ENCODE assay signal across 26 mouse cellular contexts in the genomic region with DNA sequence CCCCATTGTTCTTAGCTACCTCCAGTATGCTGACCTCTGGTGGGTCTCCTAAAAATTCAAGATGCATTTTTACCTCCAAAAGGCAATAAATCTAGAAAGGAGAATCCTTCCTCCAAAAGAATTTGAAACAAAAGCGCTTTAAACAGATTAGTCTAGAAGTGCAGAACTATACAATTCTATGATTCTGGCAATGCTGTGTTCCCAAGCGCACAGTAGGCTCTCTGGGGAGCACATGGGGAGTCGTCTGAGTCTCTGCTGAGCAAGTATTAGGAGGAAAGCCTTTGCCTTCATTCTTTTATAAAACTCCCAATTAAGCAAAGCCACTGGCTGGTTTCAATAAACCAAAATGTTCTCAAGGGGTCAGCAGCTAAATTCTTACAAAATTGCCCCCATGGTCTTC. TPM values are rescaled to one million over a fixed set of nuclear protein-coding genes. Genes with fewer than 3 reads are reported as not detected.
DNase-seq lines count a peak whose midpoint lies in the region; ATAC-seq and TF ChIP-seq lines count a peak whose summit lies in the region.
"Had no signal": no experiment of that assay in that cellular context is flagged by ENCODE, and none has a peak within 500 bp of the region (broad histone marks: within the 10 kb centered on the region; RNA-seq: fewer than 3 reads in every experiment).

No protein-coding gene starts in this region.

- dilution Hi-C loops in CH12.LX (cut with MboI; ENCODE audit: extremely low pct_ligation_motif_present, extremely low pct_unique_long_range_greater_than_20kb, low sequenced_read_pairs): no loop called here

- no peak for DNase-seq in midbrain, embryonic 14.5 days
- DNase-seq in CH12.LX (ENCODE audit: extremely low read depth) (no peak), MEL (ENCODE audit: low read depth, low spot score) (no peak)
- DNase-seq in frontal cortex, postnatal 10 days (ENCODE audit: low spot score in 2 of 2): no peak
- DNase-seq: adrenal gland, postnatal 14 days; cerebellum, adult 11 months; cerebellum, adult 2 months; cerebellum, adult 9-11 months; cerebellum, postnatal 25 days; gastrocnemius, postnatal 10 days; gastrocnemius, postnatal 36 days; heart, adult 2 months; heart, postnatal 14 days; heart, postnatal 4 days had no signal

- in situ Hi-C loops in CH12.LX (cut with MboI; ENCODE audit: low pct_ligation_motif_present, low pct_unique_long_range_greater_than_20kb, low sequenced_read_pairs): no loop called here

- no peak overlapping the region for H3K9ac ChIP-seq in midbrain, embryonic 13.5 days (replicated peaks)
- H3K9ac ChIP-seq in midbrain, embryonic 14.5 days (replicated peaks; ENCODE audit: low read length): no peak overlapping the region
- H3K9ac ChIP-seq in CH12.LX (ENCODE audit: insufficient read depth, low read depth) (no peak overlapping the region), MEL (ENCODE audit: control insufficient read depth, low read depth, low read length, poor library complexity, severe bottlenecking) (no peak overlapping the region)
- H3K9ac ChIP-seq in neural tube, embryonic 15.5 days (replicated peaks): no peak overlapping the region
- H3K9ac ChIP-seq: embryonic facial prominence, embryonic 13.5 days; forebrain, embryonic 12.5 days; forebrain, embryonic 15.5 days; hindbrain, embryonic 12.5 days had no signal

- no peak overlapping the region for H3K4me2 ChIP-seq in midbrain, embryonic 13.5 days (replicated peaks)
- H3K4me2 ChIP-seq in midbrain, embryonic 14.5 days (ENCODE audit: low read length): no peak overlapping the region
- H3K4me2 ChIP-seq in CH12.LX (ENCODE audit: insufficient read depth, low read depth, poor library complexity, severe bottlenecking): no peak overlapping the region
- H3K4me2 ChIP-seq in neural tube, embryonic 15.5 days: no peak overlapping the region
- H3K4me2 ChIP-seq: embryonic facial prominence, embryonic 13.5 days; forebrain, embryonic 12.5 days; forebrain, embryonic 15.5 days; heart, embryonic 13.5 days; hindbrain, embryonic 12.5 days had no signal

- H3K9me3 ChIP-seq in midbrain, embryonic 13.5 days: no peaks in the 10 kb centered on the region
- H3K9me3 ChIP-seq in midbrain, embryonic 14.5 days (ENCODE audit: control insufficient read depth, low read length): no peaks in the 10 kb centered on the region
- no peaks in the 10 kb centered on the region for H3K9me3 ChIP-seq in CH12.LX (replicated peaks; ENCODE audit: low read length)
- no peaks in the 10 kb centered on the region for H3K9me3 ChIP-seq in MEL (replicated peaks; ENCODE audit: insufficient read depth, low read length)
- no peaks in the 10 kb centered on the region; the same call in 1 of the 2 replicates for H3K9me3 ChIP-seq in neural tube, embryonic 15.5 days (replicated peaks)
- H3K9me3 ChIP-seq: embryonic facial prominence, embryonic 13.5 days; forebrain, embryonic 12.5 days; forebrain, embryonic 15.5 days; heart, embryonic 10.5 days; hindbrain, embryonic 12.5 days had no signal

- H3K4me3 ChIP-seq in midbrain, embryonic 13.5 days (replicated peaks): no peak overlapping the region
- H3K4me3 ChIP-seq in midbrain, embryonic 14.5 days (replicated peaks; ENCODE audit: low read depth, low read length): no peak overlapping the region
- H3K4me3 ChIP-seq in CH12.LX (replicated peaks in 1 of 3; ENCODE audit: low read depth in 2 of 3, low read length in 2 of 3, poor library complexity in 1 of 3) (no peak overlapping the region), MEL (ENCODE audit: control insufficient read depth in 1 of 2, insufficient read depth in 1 of 2, low read depth in 2 of 2, low read length in 2 of 2) (no peak overlapping the region)
- H3K4me3 ChIP-seq in neural tube, embryonic 15.5 days (replicated peaks): no peak overlapping the region
- H3K4me3 ChIP-seq: embryonic facial prominence, embryonic 13.5 days; erythroblast, embryonic 14.5 days; forebrain, embryonic 12.5 days; forebrain, embryonic 15.5 days; heart, adult 2 months; heart, embryonic 10.5 days; heart, embryonic 13.5 days; hindbrain, embryonic 12.5 days had no signal

- peak overlapping the region; percentile 3; the same call in 1 of the 2 replicates for H3K27ac ChIP-seq in midbrain, embryonic 13.5 days
- no peak overlapping the region for H3K27ac ChIP-seq in midbrain, embryonic 14.5 days (replicated peaks; ENCODE audit: low read depth, low read length)
- H3K27ac ChIP-seq in CH12.LX (ENCODE audit: insufficient read depth, low read depth) (no peak overlapping the region), MEL (ENCODE audit: control insufficient read depth, low read depth, low read length) (no peak overlapping the region)
- H3K27ac ChIP-seq in neural tube, embryonic 15.5 days (replicated peaks): 0 out of 2 replicates have a peak overlapping the region, but pooled peaks have one; percentile 9
- H3K27ac ChIP-seq: embryonic facial prominence, embryonic 13.5 days; forebrain, embryonic 12.5 days; forebrain, embryonic 15.5 days; heart, adult 2 months; hindbrain, embryonic 12.5 days had no signal

- 77% methylated on average over 3 of the region's 3 CpGs for WGBS in midbrain, embryonic 13.5 days
- WGBS in midbrain, embryonic 14.5 days: 75% methylated on average over 3 of the region's 3 CpGs
- 72% methylated on average over 3 of the region's 3 CpGs for WGBS in neural tube, embryonic 15.5 days

- peaks cover 5% of the 10 kb centered on the region for H3K4me1 ChIP-seq in midbrain, embryonic 13.5 days (replicated peaks)
- H3K4me1 ChIP-seq in midbrain, embryonic 14.5 days (ENCODE audit: control insufficient read depth, insufficient read depth, low read length): no peaks in the 10 kb centered on the region
- H3K4me1 ChIP-seq in CH12.LX (ENCODE audit: control insufficient read depth in 1 of 2, insufficient read depth in 2 of 2): peaks cover 0 to 19% of the 10 kb centered on the region in 2 experiments; a peak in 2 of 4 replicates
- H3K4me1 ChIP-seq in MEL (ENCODE audit: control insufficient read depth in 1 of 2, insufficient read depth in 2 of 2, low read length in 2 of 2): peaks cover 6 to 9% of the 10 kb centered on the region in 2 experiments; a peak in 3 of 4 replicates
- peaks cover 14% of the 10 kb centered on the region for H3K4me1 ChIP-seq in neural tube, embryonic 15.5 days
- H3K4me1 ChIP-seq: forebrain, embryonic 15.5 days had no signal

- TF ChIP-seq CTCF in CH12.LX (conservative IDR thresholded peaks at IDR 0.05 in 1 of 2, IDR thresholded peaks at IDR 0.05 in 1 of 2; ENCODE audit: low read depth in 2 of 2, low read length in 2 of 2): no peak
- peak in 1 of 3 experiments; percentile 5; a peak in 1 of 6 replicates for TF ChIP-seq CTCF in MEL (IDR thresholded peaks at IDR 0.05 in 2 of 3, conservative IDR thresholded peaks at IDR 0.05 in 1 of 3; ENCODE audit: control insufficient read depth in 1 of 3, insufficient read depth in 1 of 3, low read depth in 2 of 3, low read length in 3 of 3, poor library complexity in 1 of 3, severe bottlenecking in 1 of 3)

- no peaks in the 10 kb centered on the region for H3K79me2 ChIP-seq in CH12.LX (replicated peaks; ENCODE audit: control insufficient read depth, extremely low read depth, insufficient read depth, poor library complexity, severe bottlenecking)
- H3K79me2 ChIP-seq in MEL (ENCODE audit: control insufficient read depth, insufficient read depth, low read length, poor library complexity): no peaks in the 10 kb centered on the region

- no peak for ATAC-seq in midbrain, embryonic 13.5 days
- no peak for ATAC-seq in midbrain, embryonic 14.5 days (ENCODE audit: low FRiP score, low TSS enrichment)
- no peak for ATAC-seq in neural tube, embryonic 15.5 days (ENCODE audit: low FRiP score)
- ATAC-seq: CD4-positive, CD25-positive, alpha-beta regulatory T cell, adult 4 months; forebrain, embryonic 15.5 days; hindbrain, embryonic 16.5 days; Patski had no signal

- no peaks in the 10 kb centered on the region for H3K27me3 ChIP-seq in midbrain, embryonic 13.5 days
- no peaks in the 10 kb centered on the region for H3K27me3 ChIP-seq in midbrain, embryonic 14.5 days (ENCODE audit: control insufficient read depth, insufficient read depth, low read length)
- no peaks in the 10 kb centered on the region for H3K27me3 ChIP-seq in CH12.LX (replicated peaks)
- H3K27me3 ChIP-seq in MEL (ENCODE audit: control insufficient read depth in 1 of 2, insufficient read depth in 2 of 2, low read length in 2 of 2): no peaks in the 10 kb centered on the region
- no peaks in the 10 kb centered on the region for H3K27me3 ChIP-seq in neural tube, embryonic 15.5 days (replicated peaks)
- H3K27me3 ChIP-seq: embryonic facial prominence, embryonic 13.5 days; forebrain, embryonic 12.5 days; forebrain, embryonic 15.5 days; heart, embryonic 13.5 days; hindbrain, embryonic 12.5 days; Patski had no signal

- TF ChIP-seq POLR2A in CH12.LX (IDR thresholded peaks at IDR 0.05; ENCODE audit: low read depth, low read length) (no peak), MEL (IDR thresholded peaks at IDR 0.05; ENCODE audit: control insufficient read depth in 1 of 2, insufficient read depth in 1 of 2, low read depth in 1 of 2, low read length in 2 of 2, poor library complexity in 1 of 2) (no peak)

- TF ChIP-seq EP300 in CH12.LX (IDR thresholded peaks at IDR 0.05; ENCODE audit: low read length): no peak
- TF ChIP-seq EP300 in MEL (IDR thresholded peaks at IDR 0.05; ENCODE audit: low read depth in 1 of 2, low read length in 2 of 2): no peak

- TF ChIP-seq RAD21 in CH12.LX (IDR thresholded peaks at IDR 0.05; ENCODE audit: low read depth, low read length): no peak
- no peak for TF ChIP-seq RAD21 in MEL (IDR thresholded peaks at IDR 0.05; ENCODE audit: low read depth, low read length)

- peaks cover 36% of the 10 kb centered on the region for H3K36me3 ChIP-seq in midbrain, embryonic 13.5 days
- H3K36me3 ChIP-seq in midbrain, embryonic 14.5 days (ENCODE audit: control insufficient read depth, insufficient read depth, low read length): peaks cover 12% of the 10 kb centered on the region
- H3K36me3 ChIP-seq in CH12.LX (replicated peaks in 1 of 2; ENCODE audit: control insufficient read depth in 1 of 2, insufficient read depth in 1 of 2, low read length in 1 of 2) (peaks cover 26 to 40% of the 10 kb centered on the region in 2 experiments), MEL (ENCODE audit: control insufficient read depth in 1 of 2, insufficient read depth in 2 of 2, low read length in 2 of 2) (peaks cover 0 to 9% of the 10 kb centered on the region in 2 experiments; a peak in 3 of 4 replicates)
- H3K36me3 ChIP-seq in neural tube, embryonic 15.5 days: peaks cover 14% of the 10 kb centered on the region

RNA-seq across cellular contexts. Expression of a gene that starts 58.8 kb away (rescaled TPM):
- 167 and 179 TPM in 2 replicates for polyA plus RNA-seq in midbrain, embryonic 13.5 days (2015; fragmentation: Nextera tagmentation; extraction: Ambion mirVana)
- polyA plus RNA-seq in midbrain, embryonic 14.5 days (2014; fragmentation: Nextera tagmentation; extraction: Ambion mirVana): 107 and 112 TPM in 2 replicates
- 141 and 159 TPM in 2 replicates for total RNA-seq in CH12.LX (2012; rRNA removed)
- total RNA-seq in CH12.LX (2014; rRNA removed): 189 and 196 TPM in 2 replicates
- polyA plus RNA-seq in CH12.LX (2012; ENCODE audit: insufficient read length, low read depth): 307 and 327 TPM in 2 replicates
- total RNA-seq in MEL (2012; rRNA removed): 160 and 170 TPM in 2 replicates
- polyA plus RNA-seq in MEL (2012; ENCODE audit: insufficient read depth in 1 of 2, insufficient read length in 2 of 2, low read depth in 1 of 2, low replicate concordance in 2 of 2, missing spikeins in 1 of 2): 100 to 1,000 TPM in 1 of 2 experiments, 10 to 100 TPM in 1; 40.0 to 172 TPM
- polyA plus RNA-seq in neural tube, embryonic 15.5 days (2015; fragmentation: Nextera tagmentation; extraction: Ambion mirVana): 167 and 168 TPM in 2 replicates

Comparison
In these comparisons a context has a peak if more than half of its experiments do, and no peak if none do; other contexts are left out.
1. H3K27ac ChIP-seq: peak in midbrain, embryonic 13.5 days (single experiment) and neural tube, embryonic 15.5 days (single experiment); none in midbrain, embryonic 14.5 days (single experiment), CH12.LX (single experiment) and MEL (single experiment).